Mouse (Mus musculus) stomach, embryonic 16.5 days (tissue): Measurements from ENCODE around the gene Btd. TPM values are rescaled to one million over a fixed set of nuclear protein-coding genes. Genes with fewer than 3 reads are reported as not detected.

ENCODE experiments used
- ATAC-seq: fragments of 200-750 bp; cut with Nextera tagmentation; 2 replicates; pipeline ENCODE4 v1.8.0; 2017; ENCODE audit warnings: moderate number of reproducible peaks, moderate TSS enrichment; ENCODE audit not compliant: insufficient read depth, low FRiP score
- H3K27ac ChIP-seq: fragments of 300-500 bp; sonication (generic); 2 replicates; pipeline ENCODE4 v1.5.1; 2014; ENCODE audit warnings: low read length
- H3K27me3 ChIP-seq: fragments of 300-500 bp; sonication (generic); 2 replicates; pipeline ENCODE4 v1.6.1; 2014; ENCODE audit warnings: low read length, control low read depth, mixed read lengths; ENCODE audit not compliant: control insufficient read depth, insufficient read depth
- H3K36me3 ChIP-seq: fragments of 300-500 bp; sonication (generic); 2 replicates; pipeline ENCODE4 v1.6.1; 2014; ENCODE audit warnings: low read length; ENCODE audit not compliant: control insufficient read depth, insufficient read depth
- H3K4me1 ChIP-seq: fragments of 300-500 bp; sonication (generic); 2 replicates; pipeline ENCODE4 v1.6.1; 2014; ENCODE audit warnings: low read length, control low read depth, mixed read lengths; ENCODE audit not compliant: control insufficient read depth, insufficient read depth
- H3K4me2 ChIP-seq: fragments of 300-500 bp; sonication (generic); 2 replicates; pipeline ENCODE4 v1.6.1; 2014; ENCODE audit warnings: low read depth, low read length, mixed read lengths
- H3K4me3 ChIP-seq: fragments of 300-500 bp; sonication (generic); replicated peaks from 2 replicates; pipeline ENCODE4 v1.5.1; 2014; ENCODE audit warnings: mild to moderate bottlenecking, low read length
- H3K9ac ChIP-seq: fragments of 300-500 bp; sonication (generic); 2 replicates; pipeline ENCODE4 v1.6.1; 2014; ENCODE audit warnings: low read length
- H3K9me3 ChIP-seq: fragments of 300-500 bp; sonication (generic); replicated peaks from 2 replicates; pipeline ENCODE4 v1.6.1; 2016; ENCODE audit warnings: low read length, control low read depth; ENCODE audit not compliant: control insufficient read depth
- WGBS: fragments of 180-500 bp; shearing (Covaris S2); extraction: QIAGEN DNeasy Blood & Tissue Kit; methylation state at CpG from one replicate; pipeline ENCODE4 v1.1.7; 2014; 5-methylcytosine and 5-hydroxymethylcytosine counted together
- polyA plus RNA-seq: library from polyadenylated mRNA; unstranded; fragments of >200 nt; fragmentation: Nextera tagmentation; extraction: Ambion mirVana; gene quantifications from 2 replicates; pipeline ENCODE4 v1.2.1, GENCODE M21; 2015

Btd gene
- polyA plus RNA-seq, 1 experiment from 2014 or later, result 31.8 TPM

DNA sequence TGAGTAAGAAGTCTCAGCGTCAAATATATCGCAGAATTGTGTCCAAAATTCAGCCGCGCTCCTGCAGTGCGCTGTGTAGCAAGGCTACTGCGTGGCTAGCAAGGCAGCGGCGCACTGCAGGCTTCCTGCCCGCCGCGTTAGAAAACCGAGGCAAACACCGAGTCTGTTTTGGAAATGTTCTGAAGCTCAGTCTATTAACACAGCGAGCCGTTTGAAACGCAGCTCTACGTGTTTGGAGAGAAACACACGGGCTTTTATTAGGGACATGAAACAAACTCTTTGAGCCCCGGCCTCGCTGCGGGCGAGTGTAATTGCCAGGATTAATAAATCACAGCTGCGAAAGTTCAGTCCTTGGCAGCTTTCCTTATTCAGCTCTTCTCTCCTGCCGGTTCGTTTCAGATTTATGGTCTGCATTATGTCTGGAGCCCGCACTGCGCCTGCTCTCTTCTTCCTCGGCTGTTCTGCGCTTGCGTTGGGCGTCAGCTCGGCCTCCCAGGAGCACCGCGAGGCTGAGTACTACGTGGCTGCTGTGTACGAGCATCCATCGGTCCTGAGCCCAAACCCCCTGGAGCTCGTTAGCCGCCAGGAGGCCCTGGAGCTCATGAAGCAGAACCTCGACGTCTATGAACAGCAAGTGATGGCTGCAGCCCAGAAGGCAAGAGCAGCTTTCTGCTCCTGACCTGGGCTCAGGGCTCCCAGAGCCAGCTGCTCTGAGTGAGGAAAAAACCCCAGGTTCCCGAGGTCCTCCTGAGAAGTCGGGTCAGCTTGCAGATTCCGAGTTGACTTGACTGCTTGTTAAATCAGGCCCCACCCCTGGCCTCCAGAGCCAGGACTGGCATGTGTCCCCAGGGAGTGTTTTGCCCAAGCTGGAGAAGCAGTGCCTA, 21.1 kb downstream of the Btd start:
- H3K27ac ChIP-seq, result peak overlapping the region; percentile 100
- WGBS, result 4% methylated on average over 44 of the region's 44 CpGs
- peak overlapping the region; percentile 68 for H3K4me2 ChIP-seq
- peak overlapping the region; percentile 47 for H3K4me3 ChIP-seq
- peak overlapping the region; percentile 80 for H3K9ac ChIP-seq
- H3K4me1 ChIP-seq, result peaks cover 79% of the 10 kb centered on the region
- H3K27me3 ChIP-seq, result no peaks in the 10 kb centered on the region
- no peaks in the 10 kb centered on the region for H3K9me3 ChIP-seq
- H3K36me3 ChIP-seq, result peaks cover 4% of the 10 kb centered on the region
- peak; percentile 92 for ATAC-seq

DNA sequence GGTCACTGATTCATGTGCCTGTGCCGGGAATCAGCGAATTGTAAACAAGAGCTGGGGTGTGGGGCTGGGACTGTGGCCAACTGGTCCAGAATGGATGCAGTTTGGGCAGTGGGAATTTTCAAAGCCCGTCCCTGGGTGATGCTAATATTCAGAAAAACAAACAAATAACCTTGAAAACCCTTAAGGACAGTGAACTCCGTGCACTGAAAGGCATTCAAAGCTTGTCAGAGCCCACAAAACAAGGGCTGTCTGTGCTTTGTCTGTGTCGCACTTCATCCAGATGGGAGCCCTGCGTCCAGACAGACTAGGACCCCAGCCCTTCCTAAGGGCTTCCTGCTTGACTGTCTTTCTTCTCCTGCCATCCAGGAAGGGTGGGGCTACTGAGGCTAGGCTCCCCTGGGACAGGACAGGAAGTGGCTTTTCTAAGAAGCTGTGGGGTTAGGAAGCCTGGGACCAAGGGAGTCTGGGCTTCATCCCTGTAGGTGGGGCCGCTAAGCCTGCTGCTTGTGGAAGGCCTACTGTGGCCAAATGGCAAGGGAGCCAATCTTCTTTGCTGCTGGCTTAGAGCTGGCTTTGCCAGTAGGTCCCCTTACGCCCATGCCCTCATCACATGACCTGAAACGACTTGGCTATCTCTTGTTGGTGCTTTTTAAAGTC, 21.9 kb downstream of the Btd start:
- H3K27me3 ChIP-seq, result no peaks in the 10 kb centered on the region
- peaks cover 9% of the 10 kb centered on the region for H3K36me3 ChIP-seq
- peak overlapping the region; percentile 100 for H3K27ac ChIP-seq
- 27% methylated on average over 9 of the region's 9 CpGs for WGBS
- peak overlapping the region; percentile 68 for H3K4me2 ChIP-seq
- peaks cover 76% of the 10 kb centered on the region for H3K4me1 ChIP-seq
- peak overlapping the region; percentile 47 for H3K4me3 ChIP-seq
- peak; percentile 6; the same call in 1 of the 2 replicates for ATAC-seq
- no peaks in the 10 kb centered on the region for H3K9me3 ChIP-seq
- peak overlapping the region; percentile 80 for H3K9ac ChIP-seq

DNA sequence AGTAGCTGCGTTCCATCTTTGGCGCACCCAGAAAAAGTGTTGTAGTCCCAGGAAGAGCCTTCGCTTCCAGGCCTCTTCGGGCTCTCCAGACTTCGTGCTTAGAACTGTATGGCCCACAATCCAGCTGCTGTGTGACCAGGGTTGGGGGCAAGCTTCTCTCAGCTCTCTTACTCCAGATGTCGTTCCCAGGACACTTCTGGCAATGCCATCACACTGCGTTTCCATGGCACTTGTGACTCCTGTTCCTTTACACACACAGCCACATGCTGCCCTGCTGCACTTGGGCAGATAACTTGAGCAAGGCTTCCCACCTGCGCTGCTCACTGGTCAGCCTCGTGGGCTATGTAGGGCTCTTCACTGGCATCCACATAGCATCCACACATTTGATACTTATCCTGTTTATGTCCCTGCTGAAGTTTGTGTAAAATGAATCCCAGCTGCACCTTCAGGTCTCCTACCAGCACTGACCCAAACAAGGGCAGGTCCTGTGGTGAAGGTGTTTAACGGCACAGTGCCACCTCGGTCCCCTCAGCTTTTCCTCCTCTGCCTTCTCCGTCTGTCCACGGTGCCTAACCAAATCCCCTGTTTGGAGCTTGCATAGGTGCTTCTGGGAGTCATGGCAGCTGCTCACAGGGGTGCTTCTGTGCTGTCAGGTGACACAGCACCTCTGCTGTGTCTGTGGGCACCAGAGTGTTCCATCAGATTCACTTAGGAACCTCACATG, 22.7 kb downstream of the Btd start:
- Histone ChIP-seq H3K9ac (peak overlapping the region; percentile 0; the same call in 1 of the 2 replicates), H3K4me2 (no peak overlapping the region), H3K4me3 (no peak overlapping the region), H3K27ac (peak overlapping the region; percentile 100), H3K9me3 (no peaks in the 10 kb centered on the region), H3K4me1 (peaks cover 69% of the 10 kb centered on the region), H3K27me3 (no peaks in the 10 kb centered on the region), H3K36me3 (peaks cover 9% of the 10 kb centered on the region)
- 84% methylated on average over 13 of the region's 13 CpGs for WGBS
- no peak for ATAC-seq

- Histone ChIP-seq H3K4me3 (no peak overlapping the region), H3K4me1 (peaks cover 66% of the 10 kb centered on the region), H3K9me3 (no peaks in the 10 kb centered on the region), H3K36me3 (peaks cover 9% of the 10 kb centered on the region), H3K9ac (0 out of 2 replicates have a peak overlapping the region, but pooled peaks have one; percentile 0), H3K27me3 (no peaks in the 10 kb centered on the region), H3K4me2 (no peak overlapping the region), H3K27ac (peak overlapping the region; percentile 100)
- 45% methylated on average over 18 of the region's 18 CpGs for WGBS
- ATAC-seq, result no peak
Observed at GRCm38 (mm10) chr14:31664100-31664902, 23.5 kb downstream of the Btd start.

- Histone ChIP-seq H3K4me2 (no peak overlapping the region), H3K27me3 (no peaks in the 10 kb centered on the region), H3K4me1 (peaks cover 66% of the 10 kb centered on the region)
Observed at GRCm38 (mm10) chr14:31664903-31665565, 24.2 kb downstream of the Btd start.

GRCm38 (mm10) chr14:31665566-31665940, 24.7 kb downstream of the Btd start:
- WGBS, result 51% methylated on average over 4 of the region's 4 CpGs
- Histone ChIP-seq H3K9ac (no peak overlapping the region), H3K36me3 (peaks cover 12% of the 10 kb centered on the region), H3K9me3 (no peaks in the 10 kb centered on the region), H3K27ac (peak overlapping the region; percentile 100), H3K4me1 (peaks cover 62% of the 10 kb centered on the region), H3K4me2 (no peak overlapping the region), H3K27me3 (no peaks in the 10 kb centered on the region), H3K4me3 (no peak overlapping the region)
- no peak for ATAC-seq

More at GRCm38 (mm10) chr14:31664903-31665565, 24.2 kb downstream of the Btd start:
- 35% methylated on average over 12 of the region's 12 CpGs for whole genome bisulfite sequencing
- no peaks in the 10 kb centered on the region for H3K9me3 ChIP-seq
- H3K36me3 ChIP-seq, result peaks cover 9% of the 10 kb centered on the region
- ATAC-seq, result no peak
- H3K27ac ChIP-seq, result peak overlapping the region; percentile 100
- no peak overlapping the region for H3K9ac ChIP-seq
- H3K4me3 ChIP-seq, result no peak overlapping the region

GRCm38 (mm10) chr14:31666931-31667705, 26.3 kb downstream of the Btd start:
- H3K4me3 ChIP-seq, result no peak overlapping the region
- H3K9ac ChIP-seq, result no peak overlapping the region
- no peak overlapping the region for H3K4me2 ChIP-seq
- peaks cover 12% of the 10 kb centered on the region for H3K36me3 ChIP-seq
- no peak overlapping the region for H3K27ac ChIP-seq
- no peaks in the 10 kb centered on the region for H3K9me3 ChIP-seq
- ATAC-seq, result no peak
- WGBS, result 95% methylated on average over 28 of the region's 28 CpGs
- H3K4me1 ChIP-seq, result peaks cover 51% of the 10 kb centered on the region
- no peaks in the 10 kb centered on the region for H3K27me3 ChIP-seq
